Comparison of ENCODE assay signal across 8 mouse cellular contexts in genomic region chr1:119835726-119836478, GRCm38 (mm10). TPM values are rescaled to one million over a fixed set of nuclear protein-coding genes. Genes with fewer than 3 reads are reported as not detected.
DNase-seq lines count a peak whose midpoint lies in the region; ATAC-seq and TF ChIP-seq lines count a peak whose summit lies in the region.

No protein-coding gene starts in this region.

- no peaks in the 10 kb centered on the region for H3K9me3 ChIP-seq in hindbrain, embryonic 15.5 days

- H3K9ac ChIP-seq in hindbrain, embryonic 15.5 days = peak overlapping the region; percentile 86

- H3K36me3 ChIP-seq in hindbrain, embryonic 15.5 days = no peaks in the 10 kb centered on the region

- peak overlapping the region; percentile 76 for H3K4me2 ChIP-seq in hindbrain, embryonic 15.5 days

- intact Hi-C loops in left cerebral cortex, adult 2 months (cut with DNase I) = loop anchor here (2.0 to 5.0 kb wide), 3 partner anchors 55 to 99 kb away; partner anchors contain the start of gene Tmem177

- 8% methylated on average over 9 of the region's 9 CpGs for WGBS in hindbrain, embryonic 15.5 days

- peak overlapping the region; percentile 91; the same call in 1 of the 2 replicates for H3K27ac ChIP-seq in left cerebral cortex, adult 2 months
- peak overlapping the region; percentile 45 for H3K27ac ChIP-seq in brown adipose tissue, adult 24 weeks (replicated peaks; ENCODE audit: low read depth, low read length)
- peak overlapping the region; percentile 95; the same call in 1 of the 2 replicates for H3K27ac ChIP-seq in hindbrain, embryonic 15.5 days (replicated peaks)

- no peak for ATAC-seq in hindbrain, embryonic 15.5 days (ENCODE audit: low FRiP score, low read depth)

- H3K27me3 ChIP-seq in hindbrain, embryonic 15.5 days = no peaks in the 10 kb centered on the region

- no peak for TF ChIP-seq CTCF in left cerebral cortex, adult 2 months (IDR thresholded peaks at IDR 0.05)

- H3K4me1 ChIP-seq in brown adipose tissue, adult 24 weeks (ENCODE audit: control insufficient read depth, insufficient read depth, insufficient read length, low read length) = no peaks in the 10 kb centered on the region
- peaks cover 15% of the 10 kb centered on the region for H3K4me1 ChIP-seq in hindbrain, embryonic 15.5 days (replicated peaks)

- H3K4me3 ChIP-seq in left cerebral cortex, adult 2 months = peak overlapping the region; percentile 85
- peak overlapping the region; percentile 77 for H3K4me3 ChIP-seq in brown adipose tissue, adult 24 weeks (ENCODE audit: insufficient read depth, low read depth, low read length)
- peak overlapping the region; percentile 90 for H3K4me3 ChIP-seq in hindbrain, embryonic 15.5 days

- DNase-seq in left cerebral cortex, adult 2 months (ENCODE audit: extremely low spot score in 1 of 2, low spot score in 2 of 2) = no peak
- no peak for DNase-seq in left cerebral cortex, adult 18-20 months (ENCODE audit: low spot score in 2 of 2)
- peak; percentile 56 for DNase-seq in naive thymus-derived CD4-positive, alpha-beta T cell, adult 2 months (ENCODE audit: low read depth)
- no peak for DNase-seq in gastrocnemius, postnatal 25 days
- no peak for DNase-seq in c-Kit-positive CD71-positive TER-119-positive erythroid progenitor cells, embryonic 14.5 days (ENCODE audit: low spot score)
- no peak for DNase-seq in frontal cortex, postnatal 14 days (ENCODE audit: low spot score in 2 of 2)

RNA-seq across cellular contexts. Expression of gene Ptpn4, which starts 1.5 kb away (rescaled TPM):
- total RNA-seq in left cerebral cortex, adult 2 months (2021) = 10 to 100 TPM; 86.6 to 93.4 TPM
- total RNA-seq in left cerebral cortex, adult 18-20 months (2021) = 10 to 100 TPM; 89.8 to 94.1 TPM
- 13.4 and 33.1 TPM in 2 replicates for polyA plus RNA-seq in brown adipose tissue, adult 24 weeks (2012; ENCODE audit: insufficient read depth, insufficient read length, missing spikeins)
- polyA plus RNA-seq in hindbrain, embryonic 15.5 days (2015; fragmentation: Nextera tagmentation; extraction: Ambion mirVana) = 10.0 and 10.9 TPM in 2 replicates
- 10 to 100 TPM; 21.2 to 42.4 TPM for total RNA-seq in gastrocnemius, postnatal 25 days (2021)

Comparison
In these comparisons a context has a peak if more than half of its experiments do, and no peak if none do; other contexts are left out.
1. H3K27ac ChIP-seq: peak in every context shown above with its lines; median percentile 95 in hindbrain, embryonic 15.5 days; 91 in left cerebral cortex, adult 2 months; 45 in brown adipose tissue, adult 24 weeks.